Mouse (Mus musculus) small intestine, adult 2 months (tissue): ENCODE data around the gene 9630041A04Rik.

Experiments
- CTCF ChIP-seq: fragments of 200-500 bp; IDR thresholded peaks from 2 replicates; pipeline ENCODE4 v1.5.1; 2012; ENCODE audit warnings: low read depth, mild to moderate bottlenecking, control low read depth, inconsistent platforms, low read length, moderate library complexity, mixed read lengths; ENCODE audit not compliant: insufficient replicate concordance, insufficient read length; ENCODE audit errors: extremely low read depth
- POLR2A ChIP-seq: fragments of 200-500 bp; IDR thresholded peaks from 2 replicates; pipeline ENCODE4 v1.6.1; 2012; ENCODE audit warnings: low read depth, mild to moderate bottlenecking, control low read depth, inconsistent platforms, low read length, moderate library complexity

DNA sequence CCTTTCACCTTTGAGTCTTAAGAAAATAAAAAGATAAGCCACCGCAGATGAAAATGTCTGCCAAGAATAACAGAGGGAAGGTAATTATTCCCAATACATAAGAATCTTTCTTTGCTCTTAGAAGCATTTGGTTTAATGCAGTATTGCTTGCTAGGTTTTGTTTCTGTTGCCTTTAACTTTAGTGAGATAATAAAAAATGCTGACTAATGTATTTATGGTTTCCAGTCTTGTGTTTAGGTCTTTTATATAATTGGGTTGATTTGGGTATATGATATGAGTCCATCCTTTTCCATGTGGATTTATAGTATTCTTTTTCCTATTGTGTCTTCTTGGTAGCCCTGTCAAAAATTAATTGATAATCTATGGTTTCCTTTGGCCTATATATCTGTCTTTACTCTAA, 36.2 kb downstream of the 9630041A04Rik start:
- TF ChIP-seq CTCF = no peak
- TF ChIP-seq POLR2A = no peak
